Mouse (Mus musculus): ENCODE data around the gene Tapbp.

DNA sequence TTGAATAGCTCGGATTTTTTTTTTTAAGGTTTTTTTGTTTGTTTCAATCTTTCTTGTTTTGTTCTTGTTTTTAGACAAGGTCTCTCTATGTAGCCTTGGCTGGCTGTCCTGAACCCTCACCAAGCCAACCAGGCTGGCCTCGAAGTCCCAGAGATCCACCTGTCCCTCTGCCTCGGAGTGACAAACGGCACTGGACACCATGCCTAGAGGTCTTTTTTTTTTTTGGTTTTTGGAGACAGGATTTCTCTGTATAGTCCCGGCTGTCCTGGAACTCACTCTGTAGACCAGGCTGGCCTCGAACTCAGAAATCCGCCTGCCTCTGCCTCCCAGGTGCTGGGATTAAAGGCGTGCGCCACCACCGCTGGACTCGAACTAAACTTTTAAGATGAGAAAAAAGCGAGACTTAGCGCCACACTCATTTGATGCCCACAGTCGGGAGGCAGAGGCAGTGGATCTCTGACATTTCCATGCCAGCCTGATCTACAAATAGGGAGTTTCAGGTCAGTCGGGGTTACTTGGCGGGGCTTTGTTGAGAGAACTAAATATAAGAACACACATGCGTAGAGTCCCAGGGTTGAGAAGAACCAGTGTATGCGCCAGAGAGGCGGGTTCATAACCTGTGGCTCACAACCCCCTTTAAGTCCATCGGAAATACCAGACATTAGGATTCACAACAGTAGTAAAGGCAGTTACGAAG, 12.7 kb downstream of the Tapbp start:
- no peak for TF ChIP-seq CTCF (conservative IDR thresholded peaks at IDR 0.05; ENCODE audit: low read length)
- TF ChIP-seq POU5F1 (IDR thresholded peaks at IDR 0.05; ENCODE audit: borderline replicate concordance, low read length), result no peak

All from E14TG2a.4 (cell line).